Mouse (Mus musculus) urinary bladder, postnatal 25 days (tissue): ENCODE results near the gene Lix1l.
"Not testable (repeated sequence)": the region's sequence is repeated elsewhere in the genome, so short reads cannot be mapped to it uniquely, and the experiment has no call there.

Source experiments
- DNase-seq: peaks from one replicate; pipeline ENCODE4 v3.0.0; 2022; ENCODE audit warnings: low spot score

Lix1l gene

DNA sequence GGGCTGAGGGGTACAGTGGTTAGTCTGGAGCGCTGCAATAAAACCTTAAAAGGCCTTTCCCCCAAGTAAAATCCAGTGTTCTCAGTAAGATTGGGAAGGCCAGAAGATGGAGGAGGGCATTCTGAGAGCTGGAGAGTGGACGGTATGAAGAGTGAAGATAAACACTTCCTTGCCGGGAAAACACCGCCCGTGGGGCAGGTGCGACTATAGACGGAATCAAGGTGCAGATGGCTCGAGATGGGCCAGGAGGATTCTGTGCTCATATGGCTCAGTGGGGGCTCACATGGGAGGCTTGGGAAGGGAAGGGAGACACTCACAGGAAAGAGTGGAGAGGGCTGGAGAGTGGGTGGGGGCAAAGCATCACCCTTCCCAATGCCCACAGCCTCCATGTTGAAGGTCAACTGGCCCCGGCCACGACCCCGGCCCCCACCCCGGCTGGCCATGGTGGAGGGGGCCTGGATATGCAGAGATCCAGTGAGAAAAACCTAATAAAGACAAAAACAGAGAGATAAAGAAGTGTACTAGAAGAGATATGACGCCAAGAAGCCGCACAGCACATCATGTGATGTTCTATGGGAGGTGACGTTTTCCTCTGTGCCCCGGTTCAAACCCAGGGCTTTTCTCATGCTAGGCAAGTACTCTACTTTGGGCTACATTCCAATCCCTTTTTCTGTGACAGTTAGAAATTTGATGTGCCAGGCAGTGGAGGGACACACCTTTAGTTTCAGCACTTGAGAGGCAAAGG lies 19.0 kb upstream of the Lix1l start:
- no peak for DNase-seq

DNA sequence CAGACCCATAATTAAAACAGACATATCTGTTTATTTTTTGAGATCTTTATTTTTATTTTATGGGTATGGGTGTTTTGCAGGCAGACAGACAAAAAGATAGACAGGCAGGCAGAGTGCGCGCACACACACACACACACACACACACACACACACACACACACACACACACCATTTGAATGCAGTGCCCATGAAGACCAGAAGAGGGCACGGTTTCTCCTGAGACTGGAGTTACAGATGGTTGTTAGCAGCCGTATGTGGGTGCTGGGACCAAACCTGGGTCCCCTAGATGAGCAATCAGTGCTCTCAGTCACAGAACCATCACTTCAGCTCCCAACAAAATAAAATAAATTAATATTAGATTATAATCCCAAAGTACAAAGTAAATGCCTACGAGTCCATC lies 17.6 kb upstream of the Lix1l start:
- DNase-seq: no peak

DNA sequence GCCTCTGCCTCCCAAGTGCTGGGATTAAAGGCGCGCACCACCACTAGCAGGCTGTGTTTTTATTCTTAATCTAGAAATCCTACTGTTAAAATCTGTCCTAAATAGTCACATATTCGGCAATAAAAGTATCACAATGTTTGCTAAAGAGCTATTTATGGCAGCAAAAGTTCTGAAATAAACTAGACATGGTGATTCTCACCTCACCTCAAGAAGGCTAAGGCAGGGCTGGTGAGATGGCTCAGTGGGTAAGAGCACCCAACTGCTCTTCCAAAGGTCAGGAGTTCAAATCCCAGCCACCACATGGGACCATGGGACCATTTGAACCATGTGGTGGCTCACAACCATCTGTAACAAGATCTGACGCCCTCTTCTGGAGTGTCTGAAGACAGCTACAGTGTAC lies 10.3 kb upstream of the Lix1l start:
- no peak for DNase-seq

DNA sequence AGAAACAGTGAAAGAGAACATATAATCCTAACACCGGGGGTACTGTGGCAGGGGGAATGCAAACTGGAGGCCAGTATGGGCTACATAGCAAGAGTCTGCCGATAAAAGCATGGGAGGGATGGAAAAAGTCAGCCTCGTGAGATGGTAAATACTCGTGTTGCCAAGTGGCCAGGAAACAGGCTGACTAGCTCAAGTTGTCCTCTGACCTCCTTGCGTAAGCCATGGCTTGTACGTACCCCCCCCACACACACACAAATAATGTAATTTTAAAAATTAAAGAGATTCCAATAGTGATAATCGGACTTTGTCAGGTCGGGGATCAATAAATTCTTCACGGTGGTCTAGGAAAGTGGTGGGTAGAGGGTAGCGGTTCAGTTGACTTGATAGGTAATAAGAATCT lies 7.6 kb upstream of the Lix1l start:
- DNase-seq: no peak

DNA sequence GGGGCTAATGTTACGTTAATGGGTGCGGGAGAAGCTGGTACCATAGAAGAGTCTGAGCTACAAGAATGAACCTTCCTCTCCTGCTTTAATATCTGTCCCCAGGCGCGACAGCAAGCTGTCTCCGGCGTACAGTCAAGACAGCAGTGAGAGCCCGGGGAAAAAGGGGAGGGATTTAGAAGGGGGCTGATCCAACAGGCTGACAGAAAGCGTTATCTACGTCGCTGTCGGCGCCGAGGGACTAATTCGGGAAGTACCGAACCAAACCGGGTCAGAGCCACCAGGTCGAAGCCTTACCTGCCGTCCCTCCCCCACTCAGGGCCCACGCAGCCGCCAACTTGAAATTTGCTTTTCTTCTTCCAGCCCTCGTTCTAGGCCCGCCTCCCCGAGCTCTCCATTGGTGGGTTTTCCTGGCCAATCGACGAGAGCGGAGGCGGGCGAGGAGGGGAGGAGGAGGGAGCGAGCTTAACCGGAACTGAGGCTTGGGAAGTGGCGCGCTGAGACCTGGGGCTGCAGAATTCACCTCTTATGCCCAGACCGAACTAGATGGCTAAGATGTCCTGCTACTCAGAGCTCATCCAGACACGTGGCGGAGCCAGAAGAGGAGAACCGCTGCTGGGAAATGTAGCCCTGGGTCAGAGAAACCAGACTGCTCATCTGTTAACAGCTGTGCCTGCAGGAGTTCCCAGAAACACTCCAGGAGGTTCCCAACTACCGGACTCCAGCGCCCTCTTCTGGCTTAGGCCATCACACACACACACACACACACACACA lies 7.0 kb upstream of the Lix1l start, which contains the start of gene Polr3gl:
Gene Polr3gl, minus strand, starts transcription at position 392 of the 771 bp plus-strand sequence.
- peak; percentile 87 for DNase-seq

DNA sequence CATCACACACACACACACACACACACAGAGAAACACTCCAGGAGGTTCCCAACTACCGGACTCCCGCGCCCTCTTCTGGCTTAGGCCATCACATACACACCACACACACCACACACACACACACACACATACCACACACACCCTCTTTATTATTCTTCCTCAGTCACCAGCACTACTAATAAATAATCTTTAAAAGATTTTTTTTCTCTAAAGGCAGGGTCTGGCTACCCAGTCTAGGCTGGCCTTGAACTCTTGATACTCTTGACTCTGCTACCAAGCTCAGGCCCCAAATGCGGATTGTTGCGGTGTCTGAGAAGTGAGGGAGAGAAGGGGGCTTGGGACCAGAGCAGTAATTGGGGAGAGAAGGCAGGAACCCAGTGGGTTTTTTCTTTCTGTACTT lies 6.1 kb upstream of the Lix1l start:
- DNase-seq: no peak

DNA sequence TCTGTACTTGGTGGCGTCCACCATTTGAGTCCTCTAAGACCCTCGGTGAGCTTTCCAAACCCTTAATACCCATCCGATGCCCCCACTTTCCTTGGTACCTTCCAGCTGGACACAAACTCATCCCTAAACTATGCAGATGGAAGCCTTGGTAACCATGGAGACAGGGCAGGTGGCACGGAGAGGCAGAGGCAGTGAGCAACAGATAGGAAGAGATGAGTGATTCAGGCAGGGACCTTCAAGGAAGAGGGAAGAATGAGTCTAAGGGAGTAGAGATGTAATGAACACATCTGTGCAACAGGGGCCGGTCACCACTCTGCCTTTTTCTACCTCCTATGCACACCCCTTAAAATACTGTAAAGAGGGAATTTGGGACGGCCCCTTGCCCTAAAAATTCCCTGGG lies 5.3 kb upstream of the Lix1l start:
- DNase-seq: no peak

DNA sequence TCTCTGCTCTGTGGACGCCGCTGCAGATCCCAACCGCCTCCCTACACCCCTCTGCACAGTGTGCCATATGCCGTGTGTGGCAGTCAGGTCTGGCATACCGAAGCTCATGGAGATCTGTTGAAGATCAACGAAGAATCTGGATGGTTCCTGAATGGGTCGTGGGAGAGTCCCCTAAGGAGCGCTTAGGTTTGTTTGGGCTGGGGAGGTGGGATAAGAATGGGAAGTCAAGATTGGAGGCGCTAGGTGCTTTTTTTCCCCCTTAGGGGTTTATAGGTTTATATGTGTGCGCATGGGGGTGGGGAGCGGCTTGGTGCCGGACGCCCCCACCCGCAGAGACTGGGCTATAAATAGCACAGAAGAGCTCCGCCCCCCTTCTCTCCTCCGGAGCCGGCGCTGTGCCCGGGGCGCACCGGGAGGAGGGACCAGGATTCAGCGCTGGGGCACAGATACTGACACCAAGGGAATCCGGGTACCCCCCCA lies 4.7 kb upstream of the Lix1l start, which contains the start of gene Ankrd34a:
Gene Ankrd34a, plus strand, starts transcription at position 409 of the 480 bp plus-strand sequence.
- DNase-seq: no peak

DNA sequence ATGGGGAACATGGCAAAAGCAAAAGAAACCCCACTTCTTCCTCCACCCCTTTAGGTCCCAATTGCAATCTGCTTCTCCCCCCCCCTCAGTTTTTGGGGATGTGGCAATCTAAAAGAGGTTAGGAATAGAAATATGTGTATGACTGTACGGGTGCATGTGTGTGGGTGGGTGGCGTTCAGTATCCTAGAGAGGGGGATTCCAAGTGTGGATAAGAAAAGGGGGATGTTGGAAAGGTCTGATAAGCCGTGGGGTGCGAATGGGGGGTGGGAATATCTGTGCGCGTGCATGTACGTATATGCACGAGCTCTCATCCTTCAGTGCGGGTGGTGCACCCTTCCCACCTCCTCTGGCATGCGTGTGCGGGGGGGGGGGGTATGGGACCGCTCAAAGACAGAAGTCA lies 4.1 kb upstream of the Lix1l start:
- DNase-seq: no peak

DNA sequence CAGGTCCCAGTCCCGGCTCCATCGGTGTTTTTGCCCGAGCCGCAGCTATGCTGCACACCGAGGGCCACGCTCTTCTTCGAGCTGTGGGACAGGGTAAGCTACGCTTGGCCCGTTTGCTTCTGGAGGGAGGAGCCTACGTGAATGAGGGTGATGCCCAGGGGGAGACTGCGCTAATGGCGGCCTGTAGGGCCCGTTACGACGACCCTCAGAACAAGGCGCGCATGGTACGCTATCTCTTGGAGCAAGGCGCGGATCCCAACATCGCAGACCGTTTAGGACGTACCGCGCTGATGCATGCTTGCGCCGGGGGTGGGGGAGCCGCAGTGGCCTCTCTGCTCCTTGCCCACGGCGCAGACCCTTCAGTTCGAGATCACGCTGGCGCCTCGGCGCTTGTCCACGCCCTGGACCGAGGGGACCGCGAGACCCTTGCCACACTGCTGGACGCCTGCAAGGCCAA lies 3.5 kb upstream of the Lix1l start:
- DNase-seq: no peak

DNA sequence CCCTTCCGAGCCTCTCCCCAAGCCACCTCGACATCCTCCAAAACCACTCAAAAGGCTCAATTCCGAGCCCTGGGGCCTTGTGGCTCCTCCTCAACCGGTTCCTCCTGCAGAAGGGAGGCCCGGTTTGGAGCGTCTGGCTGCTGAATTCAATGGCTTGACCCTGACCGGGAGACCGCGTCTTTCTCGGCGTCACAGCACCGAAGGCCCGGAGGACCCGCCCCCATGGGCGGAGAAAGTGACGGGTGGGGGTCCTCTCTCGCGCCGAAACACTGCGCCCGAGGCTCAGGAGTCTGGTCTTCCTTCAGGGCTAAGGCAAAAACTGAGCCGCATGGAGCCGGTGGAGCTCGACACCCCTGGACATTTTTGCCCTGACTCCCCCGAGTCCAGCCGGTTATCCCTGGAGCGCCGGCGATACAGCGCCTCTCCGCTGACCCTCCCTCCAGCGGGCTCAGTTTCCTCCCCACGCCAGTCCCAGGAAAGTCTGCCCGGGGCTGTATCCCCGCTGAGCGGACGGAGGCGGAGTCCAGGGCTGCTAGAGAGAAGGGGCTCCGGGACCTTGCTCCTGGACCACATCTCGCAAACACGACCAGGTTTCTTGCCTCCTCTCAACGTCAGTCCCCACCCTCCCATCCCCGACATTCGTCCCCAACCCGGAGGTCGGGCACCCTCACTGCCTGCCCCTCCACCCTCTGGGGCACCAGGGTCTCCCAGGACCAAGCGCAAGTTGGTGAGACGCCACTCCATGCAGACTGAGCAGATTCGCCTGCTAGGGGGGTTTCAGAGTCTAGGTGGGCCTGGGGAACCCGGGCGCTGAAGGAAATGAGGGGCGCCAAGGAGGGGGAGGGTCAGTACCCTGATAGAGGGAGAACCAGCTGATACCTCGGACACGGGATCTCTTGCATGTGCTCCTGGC lies 2.5 kb upstream of the Lix1l start:
- peak; percentile 52 for DNase-seq

DNA sequence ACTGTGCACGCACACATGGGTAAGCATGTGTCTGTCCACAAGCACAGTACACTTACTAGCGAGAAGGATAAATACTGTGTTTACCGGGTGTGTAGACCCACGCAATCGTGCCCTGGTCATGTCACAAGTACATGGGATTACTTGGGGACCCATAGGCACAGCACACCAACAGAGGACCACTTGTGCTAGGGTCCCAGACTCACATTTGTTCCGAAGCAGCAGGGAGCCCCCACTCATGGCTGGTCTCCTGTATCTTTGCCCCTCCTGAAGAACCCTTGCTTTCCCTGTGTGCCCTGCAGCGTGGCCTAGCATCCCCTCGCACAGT lies 1.9 kb upstream of the Lix1l start:
- DNase-seq: no peak

DNA sequence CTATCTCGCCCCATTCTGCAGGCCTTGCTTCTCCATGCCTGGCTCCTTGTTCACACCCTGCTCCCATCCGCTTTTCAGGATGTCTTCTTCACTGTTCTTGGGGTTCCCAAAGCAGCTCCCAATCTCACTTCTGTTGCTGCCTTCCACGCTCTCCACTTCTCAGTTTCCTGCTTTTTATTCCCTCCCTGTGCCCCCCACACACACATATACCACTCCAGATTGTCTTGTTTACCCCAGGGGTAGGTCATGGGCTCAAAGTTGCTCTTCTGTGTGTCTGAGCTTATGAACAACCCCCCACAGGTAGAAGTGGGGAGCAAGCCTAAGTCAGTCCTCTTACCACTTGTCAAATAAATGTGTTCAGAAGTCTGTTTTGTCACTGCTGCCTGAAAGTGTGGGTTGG lies 1.5 kb upstream of the Lix1l start:
- DNase-seq: no peak

DNA sequence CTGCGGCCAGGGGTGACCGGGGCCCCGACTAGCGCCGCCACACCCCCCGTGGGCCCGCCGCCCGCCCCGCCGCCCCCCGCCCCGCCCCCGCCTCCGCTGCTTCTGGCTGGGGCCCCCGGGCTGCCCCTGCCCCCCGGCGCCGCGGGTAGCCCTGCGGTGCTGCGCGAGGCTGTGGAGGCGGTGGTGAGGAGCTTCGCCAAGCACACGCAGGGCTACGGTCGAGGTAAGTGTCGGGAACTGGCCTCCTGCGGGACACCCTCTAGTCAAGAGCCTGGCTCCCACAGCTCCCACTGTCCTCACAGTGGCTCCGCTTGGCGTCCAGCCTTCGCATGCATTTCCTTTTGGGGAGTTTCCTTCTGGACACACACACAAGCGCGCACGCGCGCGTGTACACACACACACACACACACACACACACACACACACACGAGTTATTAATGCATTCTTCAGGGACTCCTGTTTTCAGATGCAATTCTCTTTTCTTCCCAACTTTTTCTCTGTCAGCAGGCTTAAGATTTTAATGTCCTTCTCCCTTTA lies 370 bp downstream of the Lix1l start:
- peak; percentile 26 for DNase-seq

DNA sequence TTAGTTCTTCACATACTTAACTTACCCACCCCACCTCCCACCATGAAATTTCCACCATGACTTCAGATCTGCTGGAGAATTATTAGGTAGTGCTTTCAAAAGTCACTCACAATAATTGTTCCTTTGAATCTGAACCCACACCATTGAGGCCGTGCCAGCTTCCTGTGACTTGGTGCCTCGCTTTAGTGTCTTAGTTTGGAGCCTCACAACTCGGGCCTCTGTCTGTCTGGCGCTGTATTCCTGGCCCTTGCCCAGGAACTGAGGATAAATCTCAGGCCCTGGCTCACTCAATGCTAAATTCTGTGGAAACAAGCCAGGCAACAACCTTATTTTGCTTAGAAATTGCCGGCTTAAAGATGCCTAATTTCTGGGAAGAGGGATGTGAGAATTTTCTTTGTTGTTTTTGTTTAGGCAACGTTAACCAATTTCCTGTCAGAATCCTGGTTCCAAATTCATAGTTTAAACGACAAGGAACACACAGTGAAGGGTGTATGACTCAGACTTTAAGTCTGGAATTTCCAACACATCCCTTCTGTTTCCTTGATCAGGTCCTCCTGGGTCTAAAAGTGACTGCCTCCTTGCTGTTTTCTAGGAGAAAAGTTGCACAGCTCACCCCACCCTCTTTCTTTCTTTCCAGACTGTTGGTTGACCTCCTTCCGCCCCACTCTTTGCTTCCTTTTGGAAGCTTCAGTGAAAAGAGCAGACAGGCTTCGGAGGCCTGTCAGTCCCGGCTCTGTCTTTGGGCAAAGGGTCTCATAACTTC lies 1.2 kb downstream of the Lix1l start:
- DNase-seq: no peak

DNA sequence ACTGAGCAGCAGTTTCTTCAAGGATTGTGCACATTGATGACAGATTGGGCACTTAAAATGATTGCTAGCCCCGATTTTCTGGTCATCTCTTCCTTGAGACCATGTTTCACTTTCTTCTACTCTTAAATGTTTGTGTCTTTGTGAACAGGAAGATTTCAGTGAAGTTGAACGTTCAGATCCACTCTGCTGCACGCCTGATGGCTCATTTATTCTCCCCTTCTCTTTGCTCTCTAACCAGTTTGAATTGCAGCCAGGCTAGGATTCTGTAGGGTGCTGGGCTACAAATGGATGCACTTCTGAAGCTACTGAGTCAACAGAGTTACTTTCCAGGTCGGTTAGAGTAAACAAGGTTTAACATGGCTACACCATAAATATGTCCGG lies 1.7 kb downstream of the Lix1l start:
- DNase-seq: no peak

DNA sequence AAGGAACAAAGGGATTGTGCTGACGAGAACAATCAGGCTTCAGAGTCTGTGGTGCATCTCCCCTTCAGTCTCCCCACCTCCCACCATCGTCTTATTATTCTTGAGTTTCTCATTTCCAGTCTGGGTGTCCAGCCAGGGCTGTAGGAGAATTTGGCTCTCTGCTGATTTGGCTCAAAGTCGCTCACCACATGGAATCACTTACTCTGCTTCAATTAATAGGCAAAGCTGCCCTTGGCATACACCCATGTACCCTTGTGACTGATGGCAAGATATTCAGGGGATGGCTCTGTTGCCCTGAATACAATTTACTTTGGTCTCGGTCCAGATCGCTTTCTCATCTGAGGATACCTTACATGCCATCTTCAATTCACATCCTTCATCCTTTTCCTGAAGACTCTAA lies 2.4 kb downstream of the Lix1l start:
- no peak for DNase-seq

DNA sequence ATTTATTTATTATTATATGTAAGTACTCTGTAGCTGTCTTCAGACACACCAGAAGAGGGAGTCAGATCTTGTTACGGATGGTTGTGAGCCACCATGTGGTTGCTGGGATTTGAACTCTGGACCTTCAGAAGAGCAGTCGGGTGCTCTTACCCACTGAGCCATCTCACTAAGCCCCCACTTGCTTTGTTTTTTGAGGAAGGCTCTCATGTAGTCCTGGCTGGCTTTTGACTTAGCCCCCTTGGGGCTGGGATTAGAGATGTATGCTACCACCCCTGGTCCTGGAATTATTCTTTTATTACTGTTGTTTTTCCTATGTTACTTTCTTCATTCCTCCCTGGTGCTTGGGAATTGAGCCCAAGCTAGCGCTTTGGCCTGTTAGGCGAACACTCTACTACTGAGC lies 5.1 kb downstream of the Lix1l start:
- DNase-seq: not testable (repeated sequence)

DNA sequence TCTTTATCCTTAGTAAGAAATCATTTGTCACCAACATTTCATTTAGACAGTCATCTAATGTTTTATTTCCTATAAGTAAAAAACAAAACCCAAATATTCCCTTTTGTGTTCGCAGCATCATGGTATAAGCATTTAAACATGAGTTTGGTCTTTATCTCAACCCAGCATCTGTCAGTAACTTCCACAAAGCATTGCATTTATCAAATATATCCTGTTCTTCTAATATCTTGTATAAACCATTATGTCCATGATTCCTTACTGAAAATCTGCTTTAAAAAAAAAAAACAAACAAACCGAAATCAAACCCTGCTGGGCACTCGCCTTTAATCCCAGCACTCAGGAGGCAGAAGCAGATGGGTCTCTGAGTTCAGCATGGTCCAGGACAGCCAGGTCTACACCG lies 5.7 kb downstream of the Lix1l start:
- no peak for DNase-seq

DNA sequence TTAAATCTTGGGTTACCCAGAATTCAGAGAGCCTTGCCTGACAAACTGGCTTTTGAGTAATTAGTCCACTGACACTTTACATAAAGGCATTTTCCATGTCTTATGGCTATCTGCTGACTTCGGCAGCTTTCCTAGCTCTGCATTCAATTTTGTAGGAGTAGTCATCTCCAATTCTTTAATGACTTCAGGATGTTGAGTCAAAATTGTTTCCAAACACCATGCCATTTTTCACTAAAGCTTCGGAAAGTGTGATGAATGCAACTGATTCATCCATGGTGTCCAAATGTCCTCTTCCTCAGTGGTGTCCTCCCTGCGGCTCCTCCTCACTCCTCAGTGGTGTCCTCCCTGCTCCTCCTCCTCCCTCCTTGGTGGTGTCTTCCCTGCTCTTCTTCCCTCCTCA lies 17.0 kb downstream of the Lix1l start:
- no peak for DNase-seq

DNA sequence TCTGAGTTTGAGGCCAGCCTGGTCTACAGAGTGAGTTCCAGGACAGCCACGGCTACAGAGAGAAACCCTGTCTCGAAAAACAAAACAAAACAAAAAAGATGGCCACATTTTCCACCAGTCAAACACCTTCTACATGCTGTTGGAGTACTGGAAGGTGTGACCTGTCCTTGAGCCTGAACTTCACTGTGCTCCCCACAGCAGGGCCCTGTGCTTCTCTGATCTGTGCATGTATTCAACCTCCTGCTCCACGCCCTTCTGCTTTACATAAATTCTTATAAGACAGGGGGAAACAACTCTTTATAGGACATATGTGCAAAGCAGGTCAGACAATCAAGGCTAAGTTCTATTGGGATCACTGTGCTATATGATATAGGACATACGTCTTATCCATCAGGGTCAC lies 22.3 kb downstream of the Lix1l start:
- no peak for DNase-seq
